Mouse (Mus musculus) myocyte (in vitro differentiated cells): ENCODE measurements around the gene Milr1.

Experiments used
- CEBPB ChIP-seq: IDR thresholded peaks from 2 replicates; pipeline ENCODE4 v1.6.1; 2011; ENCODE audit warnings: mild to moderate bottlenecking, moderate library complexity; ENCODE audit not compliant: poor library complexity, insufficient read depth, severe bottlenecking
- MAX ChIP-seq: IDR thresholded peaks from one replicate; pipeline ENCODE4 v1.6.1; 2011; ENCODE audit warnings: low read depth, mild to moderate bottlenecking, control low read depth
- MYOG ChIP-seq, 3 experiments: IDR thresholded peaks; one replicate each; pipeline ENCODE4 v1.6.1; 2011; ENCODE audit warnings: control low read depth in 2 of 3, low read depth in 2 of 3, mild to moderate bottlenecking in 2 of 3; ENCODE audit not compliant: insufficient read length in 2 of 3, control insufficient read depth in 1 of 3, insufficient read depth in 1 of 3
- POLR2A ChIP-seq: IDR thresholded peaks from one replicate; pipeline ENCODE4 v1.6.1; 2011; ENCODE audit warnings: low read depth, mild to moderate bottlenecking, control low read depth, moderate library complexity; ENCODE audit not compliant: insufficient read length
- POLR2AphosphoS2 ChIP-seq: IDR thresholded peaks from one replicate; pipeline ENCODE4 v1.6.1; 2011; ENCODE audit warnings: low read depth, control low read depth; ENCODE audit not compliant: insufficient read length
- TCF12 ChIP-seq: IDR thresholded peaks from one replicate; pipeline ENCODE4 v1.6.1; 2011; ENCODE audit warnings: mild to moderate bottlenecking, control low read depth; ENCODE audit not compliant: poor library complexity, insufficient read depth, severe bottlenecking
- USF1 ChIP-seq: IDR thresholded peaks from one replicate; pipeline ENCODE4 v1.6.1; 2011; ENCODE audit warnings: low read depth, mild to moderate bottlenecking, control low read depth, moderate library complexity

GRCm38 (mm10) chr11:106773061-106773460, 22.0 kb downstream of the Milr1 start:
- no peak for TF ChIP-seq POLR2AphosphoS2
- no peak for TF ChIP-seq TCF12
- TF ChIP-seq POLR2A, result no peak
- no peak for TF ChIP-seq CEBPB
- TF ChIP-seq MAX, result no peak
- TF ChIP-seq USF1, result no peak
- TF ChIP-seq MYOG (IDR thresholded peaks at IDR 0.05; ENCODE audit: control insufficient read depth in 1 of 3, insufficient read depth in 1 of 3, insufficient read length in 2 of 3, low read depth in 2 of 3), result no peak
